Mouse (Mus musculus) spleen, postnatal 10 days (tissue): ENCODE measurements around the gene Alg14.
A peak's percentile ranks its signal among the peaks of the same experiment; 100 is the strongest.

Source experiments
- DNase-seq, 2 experiments: peaks; one replicate each; pipeline ENCODE4 v3.0.0; 2021 to 2022; ENCODE audit warnings: low spot score in 2 of 2

The Alg14 gene

DNA sequence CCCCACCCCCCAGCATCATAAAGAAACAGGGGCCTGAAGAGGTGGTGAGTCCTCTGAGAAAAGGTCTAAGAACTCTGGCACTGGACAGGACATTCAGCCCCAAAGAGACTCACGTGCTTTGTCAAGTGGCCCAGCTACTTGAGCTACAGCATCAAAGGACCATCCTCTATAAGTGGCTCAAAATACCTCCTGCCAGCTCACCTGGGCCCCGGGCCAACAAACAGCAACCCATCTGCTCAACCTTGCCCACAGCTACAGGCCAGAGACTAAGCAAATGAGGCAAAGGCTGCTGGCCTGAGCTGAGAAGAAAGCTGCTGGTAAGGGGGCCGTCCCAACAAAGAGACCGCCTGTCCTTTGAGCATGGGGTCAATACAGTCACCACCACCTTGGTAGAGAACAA, 14.0 kb upstream of the Alg14 start:
- DNase-seq, result no peak

GRCm38 (mm10) chr3:121279679-121280078, 11.9 kb upstream of the Alg14 start:
- no peak for DNase-seq

DNA sequence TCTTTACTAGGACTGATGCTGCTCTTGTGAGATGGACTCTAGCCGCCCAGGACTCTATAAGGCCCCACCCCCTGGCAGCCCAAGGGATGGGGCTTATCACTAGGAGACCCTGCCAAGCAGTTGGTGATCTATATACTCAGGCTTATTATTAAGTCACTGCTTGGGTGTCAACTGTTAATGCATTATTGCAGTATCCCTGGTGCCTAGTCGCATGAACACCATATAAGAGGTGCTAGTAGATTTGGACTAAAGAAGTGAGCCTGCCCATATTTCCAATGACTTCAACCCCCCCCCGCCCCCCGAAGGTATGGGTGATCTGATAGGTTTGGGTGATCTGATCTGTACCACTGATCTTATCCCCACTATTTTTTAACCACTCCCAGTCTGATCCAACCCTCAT, 8.6 kb upstream of the Alg14 start, which contains the start of gene Tmem56:
Gene Tmem56, minus strand, starts transcription at position 101 of the 400 bp plus-strand sequence.
- DNase-seq, result no peak

- no peak for DNase-seq
These were observed 6.4 kb upstream of the Alg14 start for GRCm38 (mm10) chr3:121285219-121285618.

DNA sequence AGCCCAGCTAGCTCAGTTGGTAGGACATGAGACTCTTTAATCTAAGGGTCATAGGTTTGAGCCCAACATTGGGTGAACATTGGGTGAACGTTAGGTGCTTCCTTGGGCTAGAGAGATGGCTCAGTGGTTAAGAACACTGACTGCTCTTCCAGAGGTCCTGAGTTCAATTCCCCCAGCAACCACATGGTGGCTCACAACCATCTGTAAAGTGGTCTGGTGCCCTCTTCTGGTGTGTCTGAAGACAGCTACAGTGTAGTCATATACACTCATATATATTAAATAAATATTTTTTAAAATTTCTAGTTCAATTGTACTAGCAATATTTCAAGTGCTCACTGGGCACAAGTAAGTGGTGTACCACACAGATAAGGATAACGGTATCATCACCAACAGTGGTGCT, 4.4 kb upstream of the Alg14 start:
- no peak for DNase-seq

- DNase-seq, result no peak
These were observed 892 bp upstream of the Alg14 start for GRCm38 (mm10) chr3:121290681-121291080.

DNA sequence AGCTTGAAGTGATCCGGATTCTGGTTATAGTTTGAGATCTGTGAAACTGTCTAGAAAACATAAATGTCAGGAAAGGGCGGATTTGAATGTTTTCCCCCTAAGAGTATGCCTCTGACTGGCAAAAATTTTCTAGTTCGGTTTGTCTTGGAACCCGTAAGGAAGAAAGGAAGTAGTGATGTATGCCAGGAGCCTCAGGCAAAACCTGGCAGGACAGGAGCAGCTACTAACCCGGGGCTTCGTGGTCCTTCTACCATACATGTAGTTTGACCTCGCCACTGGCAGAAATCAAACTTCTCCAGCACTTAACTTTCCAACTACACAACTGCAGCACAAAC, 381 bp upstream of the Alg14 start:
- no peak for DNase-seq

- no peak for DNase-seq
These were observed 2.6 kb downstream of the Alg14 start for GRCm38 (mm10) chr3:121294200-121294599.

GRCm38 (mm10) chr3:121306641-121307040, 15.1 kb downstream of the Alg14 start:
- DNase-seq, result peak in 1 of 2 experiments; percentile 55

- peak; percentile 58 to 77 for DNase-seq
These were observed 16.1 kb downstream of the Alg14 start for GRCm38 (mm10) chr3:121307532-121308234.

DNA sequence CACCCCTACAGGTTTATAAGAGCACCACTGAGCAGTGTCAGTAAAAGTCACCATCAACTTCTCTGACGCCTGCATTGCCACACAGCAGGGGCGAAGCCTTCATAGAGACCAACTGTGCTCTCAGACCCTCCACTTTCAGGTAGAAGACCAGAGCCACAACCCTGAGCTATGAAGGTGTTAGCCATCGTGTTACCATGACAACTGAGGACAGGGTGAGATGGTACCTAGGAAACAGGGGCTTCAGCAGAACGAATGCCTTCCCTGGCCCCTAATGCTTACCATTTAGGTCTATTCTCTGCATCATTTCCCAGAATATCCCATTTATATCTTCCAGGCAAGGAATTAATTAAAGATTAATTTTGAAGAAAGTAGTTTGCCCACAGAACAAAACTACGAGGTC, 17.4 kb downstream of the Alg14 start:
- no peak for DNase-seq

DNA sequence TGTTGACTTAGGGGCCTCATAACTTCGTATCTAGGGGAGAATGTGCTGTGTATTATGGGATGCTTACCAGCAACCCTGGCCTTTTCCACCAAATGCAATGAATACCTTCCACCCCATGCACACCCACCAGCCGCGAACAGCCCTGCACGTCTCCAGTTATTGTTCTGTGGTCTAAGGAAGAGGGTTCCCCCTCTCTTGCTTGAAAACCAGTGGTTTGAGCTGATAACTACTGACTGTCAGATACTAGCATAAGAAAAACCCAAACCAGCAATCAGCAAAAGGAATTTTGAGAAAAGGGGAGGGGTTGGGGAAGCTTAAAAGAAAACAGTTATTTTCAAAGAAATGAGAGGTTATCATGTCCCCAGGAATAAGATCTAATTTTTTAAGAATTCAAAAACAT, 17.9 kb downstream of the Alg14 start:
- DNase-seq, result no peak

DNA sequence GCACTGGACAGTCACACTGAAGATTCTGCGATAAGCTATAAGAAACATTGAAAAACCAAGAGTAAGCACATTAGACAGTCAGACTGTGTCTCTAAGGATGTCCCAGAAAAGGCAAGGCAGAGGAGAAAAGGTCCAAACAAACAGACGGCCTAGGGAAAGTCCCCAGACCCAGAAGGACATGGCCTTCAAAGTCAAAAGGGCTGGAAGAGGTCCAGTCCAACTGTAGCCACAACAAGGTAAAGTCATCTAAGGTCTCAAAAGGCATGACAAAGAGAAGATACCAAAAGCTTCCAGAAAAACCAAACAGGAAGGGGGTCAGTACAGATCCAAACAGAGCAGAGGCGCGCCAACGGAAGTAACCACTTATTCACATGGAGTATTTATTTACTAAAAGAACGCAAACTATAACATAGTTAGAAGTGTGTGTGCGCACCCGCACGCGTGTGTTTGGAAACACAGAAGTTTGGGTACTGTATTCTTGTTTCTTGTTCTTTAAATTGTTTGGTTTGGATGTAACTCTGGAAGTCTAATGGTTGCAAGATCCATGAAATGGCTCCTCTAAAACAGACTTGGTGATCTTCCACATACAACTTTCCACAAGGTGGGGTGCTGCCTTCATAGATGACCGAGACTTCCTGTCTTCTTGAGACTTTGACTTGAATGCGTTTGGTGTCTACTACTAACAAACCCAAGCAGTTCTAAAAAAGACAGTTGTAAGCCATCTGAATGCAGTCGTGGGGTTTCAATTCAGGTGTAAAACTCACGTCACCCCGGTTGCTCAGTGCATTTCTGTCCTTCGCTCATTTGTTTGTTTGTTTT, 18.5 kb downstream of the Alg14 start:
- no peak for DNase-seq

GRCm38 (mm10) chr3:121312426-121312825, 20.9 kb downstream of the Alg14 start:
- no peak for DNase-seq

- no peak for DNase-seq
These were observed 21.4 kb downstream of the Alg14 start for GRCm38 (mm10) chr3:121312979-121313378.

DNA sequence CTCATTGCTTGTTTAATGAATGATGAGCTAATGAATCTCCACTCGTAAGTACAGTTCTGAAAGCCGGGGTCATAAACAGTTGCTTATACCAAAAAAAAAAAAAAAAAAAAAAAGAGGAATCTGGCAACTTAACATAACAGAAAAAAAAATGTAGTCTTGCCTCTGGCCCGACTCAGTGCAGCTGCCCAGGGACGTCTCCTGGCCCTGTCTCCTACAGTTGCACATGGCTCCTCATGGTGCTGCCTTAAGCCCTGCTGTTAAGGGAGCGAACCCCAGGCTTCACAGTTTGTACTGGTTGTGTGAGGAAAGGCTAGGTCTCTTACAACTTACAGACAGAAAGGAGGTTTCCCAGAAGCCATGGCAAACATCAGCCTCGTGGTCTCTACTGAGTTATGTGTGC, 22.6 kb downstream of the Alg14 start:
- no peak for DNase-seq

DNA sequence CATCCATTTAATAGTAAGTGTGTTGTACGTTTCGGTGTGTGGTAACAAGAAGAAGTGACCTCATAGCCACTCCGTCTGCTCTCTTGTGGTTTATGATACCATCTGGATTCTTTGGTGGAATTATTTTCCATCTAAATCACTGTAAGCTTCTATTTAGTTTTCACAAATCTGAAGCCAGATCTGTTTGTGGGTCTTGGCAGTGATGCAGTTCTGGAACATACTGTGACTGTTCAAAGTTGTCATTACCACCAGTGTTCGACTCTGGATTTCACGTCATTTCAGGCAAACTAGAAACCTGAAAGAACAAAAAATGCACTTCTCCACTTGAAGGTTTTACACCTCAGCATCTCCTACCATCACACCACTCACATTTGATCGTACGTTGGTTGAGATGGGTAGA, 23.9 kb downstream of the Alg14 start:
- DNase-seq, result no peak

DNA sequence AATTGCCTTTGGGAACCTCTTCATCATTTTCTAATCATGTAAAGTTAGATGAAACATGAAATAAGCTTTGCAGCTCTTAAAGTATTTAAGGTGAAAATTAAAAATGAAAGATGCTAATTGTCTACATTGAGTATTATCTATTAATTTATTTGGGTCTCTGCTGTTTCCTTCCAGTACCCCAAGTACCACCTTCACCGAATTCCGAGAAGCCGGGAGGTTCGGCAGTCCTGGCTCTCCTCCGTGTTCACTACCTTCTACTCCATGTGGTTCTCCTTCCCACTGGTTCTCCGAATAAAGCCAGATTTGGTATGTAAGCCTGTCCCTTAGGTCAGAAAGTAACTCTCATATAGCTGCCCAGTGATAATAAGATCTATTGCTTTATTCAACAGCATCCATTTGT, 28.3 kb downstream of the Alg14 start:
- DNase-seq, result no peak

DNA sequence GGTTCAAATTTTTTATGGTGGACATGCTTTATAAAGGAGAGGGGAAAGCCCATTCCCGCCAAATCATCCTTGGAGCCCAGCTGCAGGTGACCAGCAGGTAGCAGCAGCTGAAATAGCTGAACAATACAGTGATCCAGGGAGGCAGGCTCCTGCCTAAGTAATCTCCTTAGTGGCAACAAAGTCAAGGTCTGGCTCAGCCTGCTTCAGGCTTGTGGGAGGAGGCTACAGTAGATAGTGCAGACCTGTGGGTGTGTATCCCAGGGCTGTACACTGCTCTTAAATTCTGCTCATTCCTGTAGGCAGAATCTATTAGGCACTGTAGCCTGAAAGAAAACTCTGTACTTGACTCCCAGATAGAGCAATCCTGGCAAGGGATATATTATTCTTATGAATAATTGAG, 29.3 kb downstream of the Alg14 start:
- no peak for DNase-seq

DNA sequence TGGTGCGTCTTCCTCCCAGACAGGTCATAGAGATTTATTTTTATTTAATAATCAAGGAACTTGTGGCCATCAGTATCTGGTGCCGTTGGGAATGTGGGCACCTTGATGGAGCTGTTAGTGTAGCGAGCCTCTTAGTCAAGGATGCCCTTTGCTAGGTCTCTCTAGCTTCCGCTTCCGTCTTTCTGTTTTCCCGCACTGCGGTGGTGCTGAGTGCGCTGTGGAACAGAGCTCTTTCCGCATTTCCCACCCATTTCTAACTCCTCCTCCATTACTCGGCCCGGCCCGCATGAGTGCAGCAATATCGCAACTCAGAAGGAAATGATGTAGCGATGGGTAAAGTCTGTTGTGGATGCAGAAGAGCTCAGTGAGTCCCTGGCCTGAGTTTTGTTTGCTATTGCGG, 31.8 kb downstream of the Alg14 start:
- no peak for DNase-seq

DNA sequence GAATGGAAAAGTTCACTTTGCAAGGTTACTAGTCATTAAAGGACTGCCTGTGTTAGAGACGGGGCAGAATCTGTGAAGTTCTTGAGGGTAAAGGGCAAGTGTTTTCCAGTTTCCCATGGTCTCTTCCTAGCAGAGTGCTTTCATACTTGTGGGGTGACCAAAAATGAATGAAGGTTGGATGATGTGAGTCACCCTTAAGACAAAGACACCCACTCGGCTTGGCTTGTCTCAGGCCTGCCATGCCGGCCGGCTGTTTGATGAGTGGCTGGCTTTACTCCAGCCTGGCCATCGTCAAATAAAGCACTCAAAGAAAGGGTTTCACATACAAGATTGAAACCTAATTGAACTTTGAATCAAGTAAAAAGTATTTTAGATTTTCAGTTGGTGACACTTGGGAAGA, 35.8 kb downstream of the Alg14 start:
- no peak for DNase-seq

- DNase-seq, result peak in 1 of 2 experiments; percentile 31
These were observed 38.1 kb downstream of the Alg14 start for GRCm38 (mm10) chr3:121329647-121330046.

DNA sequence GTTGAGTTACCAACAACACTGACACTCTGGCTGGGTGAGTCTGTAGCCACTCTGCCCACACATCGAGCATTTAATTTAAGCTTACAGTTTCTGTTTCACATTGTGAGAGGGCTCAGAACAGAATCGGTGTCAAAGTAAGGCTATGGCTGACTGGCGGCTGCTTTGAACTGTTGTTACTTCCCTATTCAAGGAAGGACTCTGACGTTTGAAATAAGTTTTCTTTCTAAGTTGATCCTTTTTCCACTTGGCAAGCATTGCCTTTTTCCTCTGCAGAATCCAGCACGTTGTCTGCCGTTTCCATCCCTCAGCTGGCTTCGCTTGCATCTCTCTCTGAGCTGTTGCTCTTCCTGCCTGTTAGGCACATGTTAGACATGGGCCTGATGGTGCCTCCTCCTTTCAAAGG, 38.7 kb downstream of the Alg14 start:
- DNase-seq, result peak in 1 of 2 experiments; percentile 35
